Mouse (Mus musculus): ENCODE results near the gene Anapc2. TPM values are rescaled to one million over a fixed set of nuclear protein-coding genes. Genes with fewer than 3 reads are reported as not detected.

Gene Anapc2
- 10 to 100 TPM; 29.7 to 31.0 TPM for total RNA-seq (2021)
- long read RNA-seq, experiment 1, transcript Anapc2-201 (13 exons, 3,004 nt) = major isoform, 34 of 37 reads
- long read RNA-seq, experiment 1, partial matches to known transcripts = 0 of 37 reads
- long read RNA-seq, experiment 1, other reads (novel, unspliced or antisense) = 3 of 37 reads
- long read RNA-seq, experiment 2, transcript Anapc2-201 (13 exons, 3,004 nt) = major isoform, 50 of 60 reads
- long read RNA-seq, experiment 2, partial matches to known transcripts = 3 of 60 reads
- long read RNA-seq, experiment 2, other reads (novel, unspliced or antisense) = 7 of 60 reads

DNA sequence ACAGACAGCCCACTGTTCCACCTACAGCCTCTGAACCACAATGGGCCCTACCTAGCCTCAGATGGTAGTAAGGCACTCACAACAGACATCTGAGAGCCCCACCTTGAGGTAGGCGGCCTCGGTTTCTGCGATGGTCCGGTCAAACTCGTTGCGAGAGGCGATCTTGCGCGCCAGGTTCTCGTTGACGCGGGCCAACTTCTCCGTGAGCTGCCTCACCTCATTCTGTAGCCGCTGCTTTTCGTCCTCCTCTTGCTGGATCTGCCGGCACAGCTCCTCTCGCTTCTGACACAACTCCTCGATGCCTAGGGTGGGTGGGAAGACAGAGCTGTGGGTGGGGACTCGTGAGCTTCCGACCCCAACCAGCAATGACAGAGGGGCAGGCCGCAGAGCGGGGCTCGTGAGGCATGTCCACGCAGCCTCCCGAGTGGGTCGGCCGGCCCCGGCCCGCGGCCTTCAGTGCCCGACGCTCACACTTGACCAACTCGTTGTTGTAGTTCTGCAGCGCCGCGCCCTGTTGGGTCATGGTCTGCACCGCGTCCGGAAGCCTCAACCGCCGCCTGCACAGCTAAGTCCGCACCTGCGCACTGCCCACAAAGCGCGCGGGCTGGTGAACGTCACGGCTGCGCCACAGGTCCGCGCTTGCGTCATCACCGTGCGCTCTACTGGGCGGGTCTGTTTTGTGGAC is at the start of gene Anapc2, which contains the start of gene Ssna1:
Gene Anapc2 (plus strand): TSS at position 652 of the 685 bp plus-strand sequence.
Gene Ssna1 (minus strand): TSS at position 612 of the 685 bp plus-strand sequence.
- peak; percentile 97 for DNase-seq
- intact Hi-C loops (cut with DNase I; ENCODE audit: low total_unique reads) = no loop called here

DNA sequence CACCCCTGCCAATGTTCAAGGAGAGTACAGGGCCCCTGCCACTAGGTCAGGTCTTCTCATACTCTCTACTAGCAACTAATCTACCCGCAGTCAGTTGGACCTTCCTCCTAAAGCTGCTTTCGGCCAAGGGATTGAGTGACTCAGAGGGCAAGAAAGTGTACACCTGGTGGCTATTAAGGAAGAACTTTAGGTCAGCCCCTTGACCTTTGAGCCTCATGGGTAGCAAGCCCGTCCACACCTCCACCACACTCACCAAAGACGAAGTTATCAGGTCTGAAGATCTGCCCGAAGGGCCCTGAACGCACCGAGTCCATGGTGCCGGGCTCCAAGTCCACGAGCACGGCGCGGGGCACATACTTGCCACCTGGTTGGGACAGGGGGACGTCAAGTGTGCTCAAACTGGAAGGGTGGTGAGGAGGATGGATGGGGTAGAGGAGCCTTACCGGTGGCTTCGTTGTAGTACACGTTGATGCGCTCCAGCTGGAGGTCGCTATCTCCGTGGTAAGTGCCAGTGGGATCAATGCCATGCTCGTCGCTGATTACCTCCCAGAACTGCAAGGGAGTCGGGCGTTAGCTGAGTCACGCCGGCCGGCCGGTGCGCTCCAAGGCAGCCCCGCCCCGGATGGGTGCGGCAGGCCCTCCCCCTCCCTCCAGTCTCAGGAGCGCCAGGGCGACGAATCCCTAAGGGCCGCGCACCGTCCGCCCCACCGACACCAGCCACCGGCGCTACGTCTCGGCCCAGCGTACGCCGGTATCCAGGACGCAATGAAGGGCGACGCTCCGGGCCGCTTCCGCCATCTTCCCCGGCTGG is 48.4 kb upstream of the Anapc2 start:
- DNase-seq = peak; percentile 84
- intact Hi-C loops (cut with DNase I; ENCODE audit: low total_unique reads) = no loop called here

DNA sequence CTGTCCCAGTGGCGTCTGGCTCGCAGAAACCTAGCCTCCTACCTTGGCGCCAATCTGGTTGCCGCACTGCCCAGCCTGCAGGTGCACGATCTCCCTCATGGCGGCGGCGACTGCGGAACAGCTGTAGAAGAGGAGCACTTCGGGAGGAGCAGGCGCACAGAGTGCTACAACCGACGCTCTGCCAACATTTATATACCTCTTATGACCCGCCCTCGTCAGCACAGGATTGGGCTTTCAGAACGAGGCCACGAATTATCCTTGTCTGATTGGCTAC is 47.8 kb upstream of the Anapc2 start, which contains the start of gene Tubb4b:
Gene Tubb4b (minus strand): TSS at position 211 of the 274 bp plus-strand sequence.
- no peak for DNase-seq
- intact Hi-C loops (cut with DNase I; ENCODE audit: low total_unique reads) = no loop called here

DNA sequence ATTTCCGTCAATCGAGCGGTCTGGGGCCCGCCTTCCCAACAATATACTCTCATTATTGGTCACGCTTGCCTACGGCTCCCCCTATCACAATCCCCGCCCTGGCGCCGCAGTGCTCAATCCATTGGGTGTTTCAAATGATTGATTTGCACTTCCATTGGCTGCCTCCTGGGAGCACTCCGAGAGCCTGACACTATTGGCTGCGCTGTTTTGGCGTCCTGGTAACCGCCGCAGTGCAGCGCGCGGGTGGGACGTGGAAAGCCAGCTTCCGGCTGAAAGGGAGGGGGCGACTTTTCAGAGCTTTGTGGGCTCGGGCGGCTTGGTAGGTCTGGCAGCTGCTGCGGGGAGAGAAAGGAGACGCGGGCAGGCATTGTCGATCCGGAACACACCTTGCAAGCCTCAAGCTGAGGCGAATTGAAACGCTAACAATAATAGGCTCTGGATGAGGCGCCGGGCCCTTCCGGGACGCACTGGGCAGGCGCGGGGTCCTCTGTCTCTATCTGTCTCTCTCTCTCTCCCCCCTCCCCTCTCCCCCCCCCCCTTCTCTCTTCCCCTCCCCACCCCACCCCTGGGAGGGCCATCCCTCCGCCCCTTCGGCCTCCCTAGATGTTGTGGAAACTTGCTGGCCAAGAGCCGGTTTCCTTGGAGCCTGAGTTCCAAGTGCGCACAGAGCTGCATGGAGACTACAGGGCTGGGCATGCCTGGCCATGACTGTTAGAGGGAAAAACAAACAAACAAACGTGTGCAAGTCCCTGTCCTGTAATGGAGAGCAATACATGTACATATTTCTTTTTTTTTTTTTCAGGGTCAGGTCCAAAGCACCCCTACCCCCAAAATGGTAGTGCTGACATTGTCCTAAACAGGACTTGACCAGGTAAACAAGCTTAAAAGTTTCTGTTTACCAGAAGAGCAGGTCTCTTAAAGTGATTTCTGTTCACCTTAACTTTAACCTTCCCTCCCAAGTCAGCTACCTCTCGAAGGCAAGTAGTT is 47.2 kb upstream of the Anapc2 start:
- intact Hi-C loops (cut with DNase I; ENCODE audit: low total_unique reads) = no loop called here

DNA sequence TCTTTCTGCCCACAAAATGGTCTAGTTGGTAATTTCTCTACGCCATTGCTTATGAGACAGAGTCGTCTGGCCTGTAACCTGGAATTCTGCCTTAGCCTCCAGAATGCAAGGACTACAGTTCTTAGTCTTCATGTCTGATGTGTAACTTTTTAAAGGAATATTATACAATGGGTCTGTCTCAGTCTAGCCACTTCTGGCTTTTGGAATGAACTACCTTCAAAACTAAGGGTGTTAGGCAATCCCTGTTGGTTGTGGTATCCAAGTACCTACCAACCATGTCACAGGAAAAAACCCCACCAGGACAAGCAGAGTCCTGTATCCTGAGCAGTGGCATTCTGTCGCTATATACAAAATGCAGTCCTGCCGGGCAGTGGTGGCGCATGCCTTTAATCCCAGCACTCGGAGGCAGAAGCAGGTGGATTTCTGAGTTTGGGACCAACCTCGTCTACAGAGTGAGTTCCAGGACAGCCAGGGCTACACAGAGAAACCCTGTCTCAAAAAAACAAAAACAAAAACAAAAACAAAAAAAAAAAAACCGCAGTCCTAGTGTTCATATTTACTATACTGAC is 46.4 kb upstream of the Anapc2 start:
- intact Hi-C loops (cut with DNase I; ENCODE audit: low total_unique reads) = no loop called here

More for the DNA sequence above, 47.2 kb upstream of the Anapc2 start:
- peak; percentile 98 for DNase-seq

DNA sequence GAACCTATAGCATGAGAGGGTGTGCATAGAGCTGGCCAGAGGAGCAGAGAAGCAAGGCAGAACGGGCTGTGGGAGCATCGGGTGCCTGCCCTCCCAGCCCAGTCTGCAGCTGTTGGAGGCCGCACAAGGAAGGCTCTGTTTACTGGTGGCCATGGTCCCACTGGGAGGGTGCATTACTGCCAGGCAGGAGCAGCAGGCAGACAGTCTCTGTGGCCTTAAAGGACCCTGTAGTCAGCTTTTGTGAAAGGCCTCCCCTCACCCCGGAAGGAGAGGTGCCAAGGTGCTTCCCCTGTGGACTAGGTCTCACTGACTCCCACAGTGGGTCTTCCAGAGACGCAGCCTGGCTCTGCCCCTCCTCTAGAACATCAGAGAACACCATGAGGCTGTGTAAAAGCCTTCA is 45.4 kb upstream of the Anapc2 start:
- DNase-seq = peak; percentile 79
- intact Hi-C loops (cut with DNase I; ENCODE audit: low total_unique reads) = no loop called here

More for the DNA sequence above, 46.4 kb upstream of the Anapc2 start:
- DNase-seq = no peak

DNA sequence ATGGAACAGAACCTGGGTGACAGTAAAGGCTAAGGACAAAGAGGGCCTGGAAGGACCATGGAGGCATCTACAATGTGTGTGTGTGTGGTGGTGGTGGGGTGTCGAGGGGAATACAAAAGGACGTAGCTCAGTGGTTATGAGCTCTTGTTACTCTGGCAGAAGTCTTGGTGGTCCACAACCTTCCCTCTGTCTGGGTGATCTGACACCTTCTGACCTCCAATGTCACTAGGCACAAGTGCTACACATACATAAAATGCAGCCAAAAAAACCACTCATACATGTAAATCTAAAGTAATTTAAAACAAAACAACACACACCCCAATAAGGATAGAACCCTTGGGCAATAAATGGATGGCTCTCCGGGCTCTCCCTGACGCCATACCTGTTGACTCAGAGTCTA is 44.9 kb upstream of the Anapc2 start:
- intact Hi-C loops (cut with DNase I; ENCODE audit: low total_unique reads) = no loop called here
- DNase-seq = no peak

DNA sequence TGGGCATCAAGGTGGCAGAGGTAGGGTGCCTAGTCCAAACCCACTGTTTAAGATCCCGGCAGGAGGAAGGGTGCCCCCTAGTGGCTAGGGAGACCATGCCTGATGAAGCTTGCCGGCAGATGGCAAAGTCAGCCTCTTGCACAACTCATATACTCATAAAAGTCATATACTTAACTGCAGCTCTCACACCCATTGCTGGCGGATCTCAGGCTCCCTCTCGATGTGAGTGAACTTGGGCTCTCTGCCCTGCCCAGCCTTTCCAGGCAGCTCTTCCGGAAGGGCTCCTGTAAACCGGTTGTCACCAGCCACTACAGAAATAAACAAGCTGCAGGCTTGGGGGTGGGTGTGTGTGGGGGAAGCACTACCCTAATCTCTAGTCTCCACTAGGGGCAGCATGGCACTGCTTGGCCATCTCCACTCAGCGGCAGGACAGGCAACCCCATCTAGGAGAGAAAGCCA is 43.8 kb upstream of the Anapc2 start:
- intact Hi-C loops (cut with DNase I; ENCODE audit: low total_unique reads) = no loop called here
- peak; percentile 85 for DNase-seq

DNA sequence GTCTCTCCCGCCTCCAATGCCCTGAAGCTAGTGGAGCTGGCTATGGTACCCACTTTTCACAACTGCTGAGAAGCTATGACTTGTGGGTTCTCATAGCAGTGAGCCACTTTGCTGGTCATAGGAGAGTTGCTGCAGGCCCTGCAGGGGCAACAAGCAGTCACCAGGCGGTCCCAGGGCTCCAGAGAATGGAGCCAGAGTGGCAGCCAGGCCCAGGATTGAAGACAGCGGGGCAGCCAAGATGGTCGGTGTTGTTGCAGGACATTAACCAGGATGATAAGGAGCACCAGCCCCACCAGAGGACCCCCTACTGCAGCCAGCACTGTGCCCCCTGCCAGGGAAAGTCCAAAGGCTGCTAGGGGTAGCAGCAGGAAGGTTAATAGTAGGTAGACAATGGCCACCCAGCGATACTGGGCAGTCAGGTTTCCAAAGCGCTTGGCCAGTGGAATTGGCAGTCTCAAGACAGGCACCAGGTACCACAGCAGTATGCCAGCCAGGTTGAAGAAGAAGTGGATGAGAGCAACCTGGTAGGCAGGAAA is 43.2 kb upstream of the Anapc2 start:
- DNase-seq = no peak
- intact Hi-C loops (cut with DNase I; ENCODE audit: low total_unique reads) = no loop called here

DNA sequence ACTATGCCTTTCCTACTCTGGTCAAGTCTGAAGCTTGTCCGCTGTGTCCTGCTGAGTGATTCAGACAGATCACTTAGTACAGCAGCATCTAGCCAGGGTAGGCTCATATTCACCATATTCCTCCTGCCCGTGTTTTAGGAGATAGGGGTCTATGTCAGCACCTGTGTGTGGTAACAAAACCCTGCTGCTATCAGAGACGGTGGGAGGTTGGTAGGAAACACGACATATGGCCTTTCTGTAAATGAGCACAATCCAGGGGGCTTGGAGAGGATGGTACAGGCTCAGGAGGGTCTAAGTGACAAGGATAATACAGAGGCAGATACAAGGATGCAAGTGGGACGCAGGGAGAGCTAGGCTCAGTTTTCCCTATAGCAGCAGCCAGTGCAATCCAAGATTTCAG is 42.7 kb upstream of the Anapc2 start:
- intact Hi-C loops (cut with DNase I; ENCODE audit: low total_unique reads) = no loop called here

DNA sequence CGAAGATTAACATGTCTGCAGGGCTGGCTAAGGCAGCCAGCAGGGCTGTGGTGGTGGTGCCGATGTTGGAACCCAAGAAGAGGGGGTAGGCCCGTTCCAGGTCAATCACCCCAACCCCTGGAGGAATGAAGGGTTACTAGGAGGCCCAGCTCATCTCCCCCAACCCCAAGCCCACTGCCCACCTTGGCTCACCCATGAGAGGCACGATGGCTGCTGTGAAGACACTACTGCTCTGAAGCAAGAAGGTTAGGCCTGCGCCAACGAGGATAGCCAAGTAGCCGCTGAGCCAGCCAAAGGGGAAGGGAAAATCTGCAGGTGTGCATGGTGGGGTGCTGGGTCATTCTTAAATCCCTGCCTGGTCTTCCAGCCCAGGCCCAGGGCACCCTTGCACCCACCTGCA is 41.7 kb upstream of the Anapc2 start:
- intact Hi-C loops (cut with DNase I; ENCODE audit: low total_unique reads) = no loop called here
- DNase-seq = no peak

More for the DNA sequence above, 42.7 kb upstream of the Anapc2 start:
- no peak for DNase-seq

DNA sequence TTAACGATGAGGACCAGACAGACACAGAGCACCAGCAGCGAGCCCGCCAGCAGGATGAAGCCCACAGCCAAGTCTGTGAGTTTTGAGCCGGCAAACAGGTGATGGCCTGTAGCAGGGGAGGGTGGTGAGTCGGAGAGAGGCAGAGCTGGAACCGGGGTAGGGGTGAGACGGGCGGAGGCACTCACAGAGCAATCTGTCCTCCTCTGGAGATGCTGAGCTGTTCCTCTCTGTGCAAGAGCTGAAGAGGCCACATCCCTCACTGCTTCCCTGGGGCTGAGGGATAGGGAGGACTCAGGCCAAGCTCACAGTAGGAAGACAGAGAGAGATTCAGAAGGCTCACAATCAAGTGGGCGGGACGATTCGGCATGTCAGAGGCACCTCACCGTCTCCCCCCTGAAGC is 41.2 kb upstream of the Anapc2 start:
- DNase-seq = no peak
- intact Hi-C loops (cut with DNase I; ENCODE audit: low total_unique reads) = no loop called here

DNA sequence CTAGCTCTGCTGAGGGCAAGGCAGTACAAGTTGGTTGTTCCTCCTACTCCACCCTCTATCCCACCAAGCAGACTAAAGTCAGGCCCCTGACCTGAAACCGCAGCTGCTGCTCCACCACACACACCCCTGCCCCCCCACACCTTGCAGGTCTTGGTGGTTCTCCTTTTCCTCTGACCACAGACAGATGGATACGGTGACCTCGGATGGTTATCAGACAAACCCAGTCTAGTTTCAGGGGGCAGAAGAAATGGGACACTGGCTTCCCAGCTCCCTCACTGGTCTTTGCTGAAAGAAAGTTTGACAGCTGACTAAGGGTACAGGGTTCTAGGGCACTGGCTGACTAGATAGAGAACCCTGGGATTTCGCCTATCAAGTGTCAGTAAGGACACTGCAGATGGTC is 38.9 kb upstream of the Anapc2 start:
- no peak for DNase-seq
- intact Hi-C loops (cut with DNase I; ENCODE audit: low total_unique reads) = no loop called here

DNA sequence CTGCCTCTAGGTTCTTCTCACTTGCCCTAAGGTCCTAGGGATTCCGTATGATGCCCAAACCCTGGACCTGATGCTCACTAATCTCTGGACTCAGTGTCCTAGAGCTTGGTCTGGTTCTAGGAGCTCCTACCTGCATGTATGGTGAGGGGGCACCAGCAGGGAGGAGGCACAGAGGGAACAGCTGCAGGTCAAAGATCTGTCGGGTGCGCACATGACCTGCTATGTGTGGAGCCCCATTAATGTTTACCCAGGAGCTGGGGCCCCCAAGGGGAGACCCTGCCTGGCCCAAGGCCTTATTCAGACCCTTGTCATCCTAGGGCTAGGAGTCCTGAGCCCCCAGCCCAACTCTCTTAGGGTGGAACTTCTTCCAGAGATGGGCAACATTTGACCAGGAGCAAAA is 38.2 kb upstream of the Anapc2 start, which contains the start of gene Slc34a3:
Gene Slc34a3 (minus strand): TSS at position 315 of the 400 bp plus-strand sequence.
- intact Hi-C loops (cut with DNase I; ENCODE audit: low total_unique reads) = no loop called here
- DNase-seq = no peak

DNA sequence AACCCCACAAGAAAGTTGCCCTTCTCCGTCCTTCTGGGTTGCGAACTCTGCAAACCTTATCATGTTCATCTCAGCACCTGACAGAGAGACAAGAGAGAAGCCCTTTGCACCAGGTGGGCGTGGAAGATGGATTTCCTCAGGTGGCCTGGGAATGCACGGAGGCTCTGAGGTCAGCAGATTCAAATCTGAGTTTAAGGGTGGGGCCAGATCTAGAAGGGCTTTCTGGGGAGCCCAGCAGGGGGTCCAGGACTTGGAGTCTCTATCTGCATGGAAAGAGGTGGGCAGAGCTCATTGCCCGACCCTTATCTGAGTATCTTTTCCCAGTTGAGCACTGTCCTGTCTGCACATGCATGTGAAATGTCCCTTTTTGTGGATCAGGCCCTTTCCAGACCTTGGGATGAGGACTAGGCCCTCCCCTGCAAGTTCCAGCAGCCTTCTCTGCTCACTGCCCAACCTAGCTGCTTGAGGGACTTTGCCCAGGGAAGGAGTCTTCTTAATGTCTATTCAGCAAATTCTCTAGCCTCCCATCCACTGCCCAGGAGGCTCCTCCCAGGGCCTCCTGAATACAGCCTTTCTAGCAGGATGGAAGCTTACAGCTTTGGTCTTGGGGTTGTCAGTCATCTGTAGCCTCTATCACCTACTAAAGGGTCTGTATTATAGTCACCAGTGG is 37.6 kb upstream of the Anapc2 start:
- intact Hi-C loops (cut with DNase I; ENCODE audit: low total_unique reads) = no loop called here
- no peak for DNase-seq

DNA sequence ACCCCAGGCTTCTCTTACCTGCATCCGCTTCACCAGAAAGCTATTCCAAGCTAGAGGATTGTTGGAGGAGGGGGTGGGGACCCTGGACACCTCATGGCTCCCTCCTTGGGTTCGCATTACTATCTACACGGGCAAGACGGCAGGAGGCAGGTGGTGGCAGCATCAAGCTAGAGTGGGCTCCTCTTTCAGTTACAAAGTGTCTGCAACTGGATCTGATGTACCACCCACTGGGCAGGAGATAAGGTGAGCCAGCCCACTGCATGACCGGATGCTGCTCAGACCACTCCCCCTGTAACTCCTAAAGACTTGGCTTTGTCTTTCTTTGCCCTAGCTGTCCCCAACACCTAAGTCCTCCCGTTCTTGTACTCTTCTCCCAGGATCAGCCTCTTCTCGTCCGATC is 35.7 kb upstream of the Anapc2 start, which contains the start of gene Rnf224:
Gene Rnf224 (minus strand): TSS at position 174 of the 400 bp plus-strand sequence.
- DNase-seq = no peak
- intact Hi-C loops (cut with DNase I; ENCODE audit: low total_unique reads) = no loop called here

DNA sequence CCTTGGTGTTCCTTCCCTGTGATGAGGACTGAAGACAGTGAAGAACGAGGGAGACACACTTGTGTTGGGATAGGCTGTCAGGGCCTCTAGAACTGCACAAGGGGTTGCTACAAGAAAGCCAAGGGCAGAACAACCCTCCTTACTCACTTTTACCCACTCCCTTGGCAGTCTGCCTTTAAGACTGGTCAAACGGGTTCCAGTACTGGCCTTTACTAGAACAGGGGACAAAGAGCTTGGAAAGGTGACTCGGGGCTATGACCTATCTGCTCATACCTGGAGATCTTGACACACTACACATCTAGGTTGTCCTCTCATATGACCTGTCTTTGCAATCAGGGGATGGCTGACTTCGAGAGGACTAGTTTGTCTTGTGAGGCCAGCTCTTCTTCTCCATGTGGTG is 34.8 kb upstream of the Anapc2 start:
- intact Hi-C loops (cut with DNase I; ENCODE audit: low total_unique reads) = no loop called here
- no peak for DNase-seq

DNA sequence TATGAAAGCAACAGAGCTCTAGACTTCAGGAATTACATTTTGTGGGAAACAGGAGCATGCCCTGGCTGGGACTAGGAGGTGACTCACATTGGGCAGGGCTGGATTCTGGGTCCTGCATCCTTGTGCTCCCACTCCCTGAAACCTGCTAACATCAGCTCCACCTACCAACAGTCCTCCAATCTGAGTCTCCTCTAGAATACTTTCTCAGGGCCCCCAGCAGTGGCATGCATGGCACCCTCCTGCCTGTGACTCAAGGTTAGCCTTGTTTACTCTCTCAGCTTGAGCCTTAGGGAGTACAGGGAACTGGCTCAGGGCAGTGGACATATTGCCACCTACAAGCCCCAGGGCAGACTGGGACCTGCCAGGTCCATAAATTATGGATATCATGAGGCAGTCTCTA is 34.2 kb upstream of the Anapc2 start:
- no peak for DNase-seq
- intact Hi-C loops (cut with DNase I; ENCODE audit: low total_unique reads) = no loop called here
